Mouse (Mus musculus) C2C12 (cell line): ENCODE data around the gene Zfr. TPM values are rescaled to one million over a fixed set of nuclear protein-coding genes. Genes with fewer than 3 reads are reported as not detected.

Source experiments
- H3K27me3 ChIP-seq: one replicate; pipeline ENCODE4 v1.6.1; 2011; ENCODE audit not compliant: control insufficient read depth, insufficient read depth, insufficient read length
- H3K36me3 ChIP-seq: one replicate; pipeline ENCODE4 v1.6.1; 2011; ENCODE audit not compliant: control insufficient read depth, insufficient read depth
- H3K4me3 ChIP-seq: one replicate; pipeline ENCODE4 v1.5.1; 2011; ENCODE audit warnings: mild to moderate bottlenecking, control low read depth; ENCODE audit not compliant: poor library complexity, insufficient read depth, severe bottlenecking
- H3K79me2 ChIP-seq: one replicate; pipeline ENCODE4 v1.6.1; 2011; ENCODE audit not compliant: control insufficient read depth, insufficient read depth
- H3K79me3 ChIP-seq: one replicate; pipeline ENCODE4 v1.6.1; 2011; ENCODE audit warnings: low read depth, control low read depth
- H3ac ChIP-seq: one replicate; pipeline ENCODE3; 2011; ENCODE audit warnings: low read depth; ENCODE audit not compliant: control insufficient read depth, insufficient read length
- CEBPB ChIP-seq: IDR thresholded peaks from one replicate; pipeline ENCODE4 v1.6.1; 2011; ENCODE audit warnings: low read depth, mild to moderate bottlenecking, control low read depth, moderate library complexity
- CTCF ChIP-seq: IDR thresholded peaks from one replicate; pipeline ENCODE4 v1.5.1; 2011; ENCODE audit not compliant: control insufficient read depth, insufficient read depth, insufficient read length
- FOSL1 ChIP-seq: IDR thresholded peaks from one replicate; pipeline ENCODE4 v1.8.0; 2011; ENCODE audit warnings: mild to moderate bottlenecking, low read length; ENCODE audit not compliant: poor library complexity, insufficient read depth, severe bottlenecking
- MAX ChIP-seq: IDR thresholded peaks from one replicate; pipeline ENCODE4 v1.6.1; 2011; ENCODE audit warnings: mild to moderate bottlenecking, control low read depth
- MYOD1 ChIP-seq: IDR thresholded peaks from one replicate; pipeline ENCODE4 v1.6.1; 2011; ENCODE audit warnings: low read depth; ENCODE audit not compliant: control insufficient read depth, insufficient read length
- MYOG ChIP-seq: IDR thresholded peaks from one replicate; pipeline ENCODE4 v1.6.1; 2011; ENCODE audit not compliant: control insufficient read depth, insufficient read length; ENCODE audit errors: extremely low read depth
- USF1 ChIP-seq: IDR thresholded peaks from one replicate; pipeline ENCODE4 v1.6.1; 2011; ENCODE audit warnings: low read depth, mild to moderate bottlenecking, control low read depth, moderate library complexity
- microRNA-seq: library from miRNA; unstranded; fragments of <30 nt; microRNA quantifications from one replicate; pipeline ENCODE4, GENCODE M21; 2019; ENCODE audit warnings: borderline microRNAs expressed
- polyA plus RNA-seq: library from polyadenylated mRNA; unstranded; fragments of >200 nt; fragmentation: generic; extraction: Trizol; gene quantifications from one replicate; pipeline ENCODE4 v1.2.1, GENCODE M21; 2012; ENCODE audit warnings: missing spikeins

Gene Zfr
- polyA plus RNA-seq, 1 experiment = 22.4 TPM

DNA sequence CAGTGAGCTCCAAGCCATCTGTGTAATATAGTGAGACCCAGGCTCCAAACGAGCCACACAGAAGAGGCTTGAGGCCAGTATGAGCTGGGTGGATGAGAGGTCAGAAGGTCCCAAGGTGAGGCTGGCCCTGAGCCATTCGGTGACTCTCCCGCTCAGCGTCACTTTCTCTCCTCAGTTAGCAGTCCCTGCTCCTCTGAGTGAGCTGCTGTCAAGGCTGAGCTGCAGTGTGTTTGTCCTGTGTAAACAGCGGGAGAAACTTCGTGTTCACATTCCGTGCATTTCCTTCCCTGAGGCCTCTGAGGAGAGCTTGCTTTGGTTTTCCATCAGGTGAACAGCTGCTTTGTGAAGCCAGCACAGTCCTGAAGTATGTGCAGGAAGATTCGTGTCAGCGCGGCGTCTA, 114.8 kb downstream of the Zfr start:
- H3K27me3 ChIP-seq = no peaks in the 10 kb centered on the region
- H3K36me3 ChIP-seq = peaks cover 44% of the 10 kb centered on the region
- H3K79me3 ChIP-seq = peaks cover 22% of the 10 kb centered on the region
- H3K79me2 ChIP-seq = peaks cover 31% of the 10 kb centered on the region
- TF ChIP-seq CEBPB (no peak), MYOD1 (no peak), MYOG (no peak), CTCF (no peak), FOSL1 (no peak), USF1 (no peak), MAX (no peak)
- H3K4me3 ChIP-seq = no peak overlapping the region
- no peak overlapping the region for H3ac ChIP-seq

DNA sequence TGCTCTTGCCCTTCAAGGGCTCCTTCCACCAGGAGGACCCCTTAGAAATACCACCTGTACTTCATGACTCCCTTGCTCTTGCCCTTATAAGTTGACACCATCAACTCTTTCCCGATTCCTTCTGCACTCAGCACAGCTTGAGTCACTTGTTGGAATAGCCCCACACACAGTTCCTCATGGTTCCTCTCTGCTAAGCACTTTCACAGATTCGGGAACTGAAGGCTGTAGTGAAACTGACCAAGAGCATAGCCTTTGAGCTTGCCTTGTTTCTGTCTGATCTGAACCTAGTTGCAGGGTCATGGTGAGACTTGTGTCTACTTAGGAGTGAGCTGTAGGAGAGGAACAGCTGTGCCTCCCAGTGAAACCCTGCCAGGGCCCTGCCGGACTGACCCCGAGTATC, 115.4 kb downstream of the Zfr start:
- Histone ChIP-seq H3K4me3 (no peak overlapping the region), H3K36me3 (peaks cover 49% of the 10 kb centered on the region), H3ac (no peak overlapping the region), H3K79me3 (peaks cover 16% of the 10 kb centered on the region), H3K27me3 (no peaks in the 10 kb centered on the region), H3K79me2 (peaks cover 25% of the 10 kb centered on the region)
- TF ChIP-seq MAX = no peak
- no peak for TF ChIP-seq MYOG
- TF ChIP-seq MYOD1 = no peak
- no peak for TF ChIP-seq CEBPB
- no peak for TF ChIP-seq CTCF
- TF ChIP-seq FOSL1 = no peak
- TF ChIP-seq USF1 = no peak

Small RNA genes lying within 50 kb of the gene (microRNA-seq; reads per million reads assigned to microRNA genes)
- gene Mir1898 = not detected

Other genes starting within 250 kb of the Zfr start
- gene Npr3, start 210.5 kb upstream of the Zfr start, polyA plus RNA-seq = 1.4 TPM
- gene Sub1, start 120.8 kb upstream of the Zfr start, polyA plus RNA-seq = 106 TPM
- 7.9 TPM for gene Mtmr12, start 87.2 kb downstream of the Zfr start, polyA plus RNA-seq
- gene Golph3, start 203.6 kb downstream of the Zfr start, polyA plus RNA-seq = 42.3 TPM
- 4.8 TPM for gene 1810049J17Rik, start 204.1 kb downstream of the Zfr start, polyA plus RNA-seq